Mouse (Mus musculus) myocyte (in vitro differentiated cells): ENCODE results near the gene Axin1. TPM values are rescaled to one million over a fixed set of nuclear protein-coding genes. Genes with fewer than 3 reads are reported as not detected.

Source experiments
- H3K27me3 ChIP-seq: one replicate; pipeline ENCODE4 v1.6.1; 2011; ENCODE audit not compliant: control insufficient read depth, insufficient read depth, insufficient read length
- H3K36me3 ChIP-seq: one replicate; pipeline ENCODE4 v1.6.1; 2011; ENCODE audit not compliant: control insufficient read depth, insufficient read depth
- H3K4me2 ChIP-seq: one replicate; pipeline ENCODE4 v1.6.1; 2011; ENCODE audit warnings: low read depth, control low read depth
- H3K4me3 ChIP-seq: one replicate; pipeline ENCODE4 v1.5.1; 2011; ENCODE audit warnings: mild to moderate bottlenecking, control low read depth, moderate library complexity
- H3K79me2 ChIP-seq: one replicate; pipeline ENCODE4 v1.6.1; 2011; ENCODE audit not compliant: control insufficient read depth, insufficient read depth
- H3ac ChIP-seq: one replicate; pipeline ENCODE4 v1.6.1; 2011; ENCODE audit not compliant: control insufficient read depth, insufficient read length
- CEBPB ChIP-seq: IDR thresholded peaks from 2 replicates; pipeline ENCODE4 v1.6.1; 2011; ENCODE audit warnings: mild to moderate bottlenecking, moderate library complexity; ENCODE audit not compliant: poor library complexity, insufficient read depth, severe bottlenecking
- E2F4 ChIP-seq: IDR thresholded peaks from one replicate; pipeline ENCODE4 v1.6.1; 2011; ENCODE audit warnings: mild to moderate bottlenecking, control low read depth, moderate library complexity; ENCODE audit not compliant: insufficient read depth
- MAX ChIP-seq: IDR thresholded peaks from one replicate; pipeline ENCODE4 v1.6.1; 2011; ENCODE audit warnings: low read depth, mild to moderate bottlenecking, control low read depth
- MYOD1 ChIP-seq, 3 experiments: IDR thresholded peaks; one replicate each; pipeline ENCODE4 v1.6.1; 2011; ENCODE audit warnings: control low read depth in 2 of 3, low read depth in 2 of 3, mild to moderate bottlenecking in 2 of 3, moderate library complexity in 1 of 3; ENCODE audit not compliant: insufficient read length in 2 of 3, control insufficient read depth in 1 of 3
- MYOG ChIP-seq, 3 experiments: IDR thresholded peaks; one replicate each; pipeline ENCODE4 v1.6.1; 2011; ENCODE audit warnings: control low read depth in 2 of 3, low read depth in 2 of 3, mild to moderate bottlenecking in 2 of 3; ENCODE audit not compliant: insufficient read length in 2 of 3, control insufficient read depth in 1 of 3, insufficient read depth in 1 of 3
- POLR2A ChIP-seq: IDR thresholded peaks from one replicate; pipeline ENCODE4 v1.6.1; 2011; ENCODE audit warnings: low read depth, mild to moderate bottlenecking, control low read depth, moderate library complexity; ENCODE audit not compliant: insufficient read length
- POLR2AphosphoS2 ChIP-seq: IDR thresholded peaks from one replicate; pipeline ENCODE4 v1.6.1; 2011; ENCODE audit warnings: low read depth, control low read depth; ENCODE audit not compliant: insufficient read length
- REST ChIP-seq: IDR thresholded peaks from one replicate; pipeline ENCODE4 v1.6.1; 2011; ENCODE audit warnings: mild to moderate bottlenecking, control low read depth, moderate library complexity; ENCODE audit not compliant: insufficient read depth, insufficient read length
- SRF ChIP-seq: IDR thresholded peaks from one replicate; pipeline ENCODE4 v1.6.1; 2011; ENCODE audit warnings: low read depth; ENCODE audit not compliant: control insufficient read depth, insufficient read length
- TCF12 ChIP-seq: IDR thresholded peaks from one replicate; pipeline ENCODE4 v1.6.1; 2011; ENCODE audit warnings: mild to moderate bottlenecking, control low read depth; ENCODE audit not compliant: poor library complexity, insufficient read depth, severe bottlenecking
- TCF3 ChIP-seq: IDR thresholded peaks from one replicate; pipeline ENCODE4 v1.6.1; 2011; ENCODE audit warnings: low read depth, control low read depth; ENCODE audit not compliant: insufficient read length
- USF1 ChIP-seq: IDR thresholded peaks from one replicate; pipeline ENCODE4 v1.6.1; 2011; ENCODE audit warnings: low read depth, mild to moderate bottlenecking, control low read depth, moderate library complexity
- polyA plus RNA-seq: library from polyadenylated mRNA; unstranded; fragments of >200 nt; fragmentation: generic; extraction: Trizol; gene quantifications from one replicate; pipeline ENCODE4 v1.2.1, GENCODE M21; 2012; ENCODE audit warnings: missing spikeins

The Axin1 gene
- polyA plus RNA-seq, 1 experiment: 26.5 TPM

- Histone ChIP-seq H3K27me3 (no peaks in the 10 kb centered on the region), H3K4me2 (peak overlapping the region; percentile 72), H3ac (no peak overlapping the region), H3K79me2 (peaks cover 3% of the 10 kb centered on the region), H3K4me3 (no peak overlapping the region), H3K36me3 (no peaks in the 10 kb centered on the region)
- no peak for TF ChIP-seq TCF3
- TF ChIP-seq MYOD1 (IDR thresholded peaks at IDR 0.05; ENCODE audit: control insufficient read depth in 1 of 3, insufficient read length in 2 of 3, low read depth in 2 of 3): no peak
- TF ChIP-seq MAX: no peak
- TF ChIP-seq USF1: no peak
- TF ChIP-seq SRF: no peak
- TF ChIP-seq CEBPB: no peak
- no peak for TF ChIP-seq POLR2A
- TF ChIP-seq REST: no peak
- TF ChIP-seq E2F4: no peak
- TF ChIP-seq MYOG (IDR thresholded peaks at IDR 0.05; ENCODE audit: control insufficient read depth in 1 of 3, insufficient read depth in 1 of 3, insufficient read length in 2 of 3, low read depth in 2 of 3): no peak
- no peak for TF ChIP-seq POLR2AphosphoS2
- no peak for TF ChIP-seq TCF12
Measured at GRCm38 (mm10) chr17:26240120-26240790, 101.8 kb downstream of the Axin1 start.

- H3ac ChIP-seq: no peak overlapping the region
- peaks cover 3% of the 10 kb centered on the region for H3K79me2 ChIP-seq
- H3K4me2 ChIP-seq: peak overlapping the region; percentile 72
- no peak overlapping the region for H3K4me3 ChIP-seq
- no peaks in the 10 kb centered on the region for H3K36me3 ChIP-seq
- TF ChIP-seq REST (no peak), MYOD1 (IDR thresholded peaks at IDR 0.05; ENCODE audit: control insufficient read depth in 1 of 3, insufficient read length in 2 of 3, low read depth in 2 of 3) (peak in 2 of 3 experiments; percentile 9 to 68), CEBPB (no peak), POLR2A (no peak), USF1 (no peak), MYOG (IDR thresholded peaks at IDR 0.05; ENCODE audit: control insufficient read depth in 1 of 3, insufficient read depth in 1 of 3, insufficient read length in 2 of 3, low read depth in 2 of 3) (peak in 1 of 3 experiments; percentile 18), TCF3 (no peak), MAX (no peak)
- no peaks in the 10 kb centered on the region for H3K27me3 ChIP-seq
Measured at GRCm38 (mm10) chr17:26240990-26241389, 102.5 kb downstream of the Axin1 start.

GRCm38 (mm10) chr17:26243471-26244100 lies 105.1 kb downstream of the Axin1 start:
- H3K36me3 ChIP-seq: no peaks in the 10 kb centered on the region
- peak overlapping the region; percentile 77 for H3K4me3 ChIP-seq
- TF ChIP-seq POLR2AphosphoS2 (no peak), MYOD1 (IDR thresholded peaks at IDR 0.05; ENCODE audit: control insufficient read depth in 1 of 3, insufficient read length in 2 of 3, low read depth in 2 of 3) (no peak), MAX (no peak), MYOG (IDR thresholded peaks at IDR 0.05; ENCODE audit: control insufficient read depth in 1 of 3, insufficient read depth in 1 of 3, insufficient read length in 2 of 3, low read depth in 2 of 3) (no peak)
- peak overlapping the region; percentile 77 for H3K4me2 ChIP-seq
- H3ac ChIP-seq: peak overlapping the region; percentile 60
- H3K79me2 ChIP-seq: peaks cover 3% of the 10 kb centered on the region
- no peaks in the 10 kb centered on the region for H3K27me3 ChIP-seq

GRCm38 (mm10) chr17:26244101-26244841 lies 105.8 kb downstream of the Axin1 start, which contains the start of gene Fam234a:
Fam234a (minus strand) TSS chr17:26244242.
- H3K36me3 ChIP-seq: no peaks in the 10 kb centered on the region
- peak within 1 kb of the TSS; percentile 77 for H3K4me3 ChIP-seq
- no peaks in the 10 kb centered on the region for H3K27me3 ChIP-seq
- H3ac ChIP-seq: peak within 1 kb of the TSS; percentile 60
- peak within 1 kb of the TSS; percentile 99 for H3K4me2 ChIP-seq
- H3K79me2 ChIP-seq: peaks cover 3% of the 10 kb centered on the region
- TF ChIP-seq TCF3 (no peak), POLR2AphosphoS2 (peak; percentile 76), E2F4 (no peak), USF1 (no peak), MAX (no peak), POLR2A (peak; percentile 77), REST (no peak), CEBPB (no peak), MYOD1 (IDR thresholded peaks at IDR 0.05; ENCODE audit: control insufficient read depth in 1 of 3, insufficient read length in 2 of 3, low read depth in 2 of 3) (peak in 1 of 3 experiments; percentile 16), TCF12 (no peak), MYOG (IDR thresholded peaks at IDR 0.05; ENCODE audit: control insufficient read depth in 1 of 3, insufficient read depth in 1 of 3, insufficient read length in 2 of 3, low read depth in 2 of 3) (peak in 1 of 3 experiments; percentile 17), SRF (no peak)

Other genes with a start within 250 kb of the Axin1 start
- gene Rab40c, start 219.0 kb upstream of the Axin1 start, polyA plus RNA-seq: 18.3 TPM
- 46.3 TPM for gene Pigq, start 193.8 kb upstream of the Axin1 start, polyA plus RNA-seq
- gene Nhlrc4, start 193.7 kb upstream of the Axin1 start, polyA plus RNA-seq: 0.17 TPM
- 0.02 TPM for gene A930017K11Rik, start 186.1 kb upstream of the Axin1 start, polyA plus RNA-seq
- gene Capn15, start 152.9 kb upstream of the Axin1 start, polyA plus RNA-seq: 7.2 TPM
- gene Rab11fip3, start 69.1 kb upstream of the Axin1 start, polyA plus RNA-seq: 19.7 TPM
- 8.3 TPM for gene Decr2, start 48.4 kb upstream of the Axin1 start, polyA plus RNA-seq
- 23.9 TPM for gene Nme4, start 43.1 kb upstream of the Axin1 start, polyA plus RNA-seq
- 1.5 TPM for gene Tmem8, start 25.4 kb upstream of the Axin1 start, polyA plus RNA-seq
- gene Mrpl28, start 15.2 kb upstream of the Axin1 start, polyA plus RNA-seq: 145 TPM
- 0.05 TPM for gene Pdia2, start 60.4 kb downstream of the Axin1 start, polyA plus RNA-seq
- gene Rgs11, start 64.3 kb downstream of the Axin1 start, polyA plus RNA-seq: 0.62 TPM
- 12.6 TPM for gene Arhgdig, start 69.1 kb downstream of the Axin1 start, polyA plus RNA-seq
- 65.4 TPM for gene Fam234a, start 105.6 kb downstream of the Axin1 start, polyA plus RNA-seq
- 25.1 TPM for gene Luc7l, start 114.2 kb downstream of the Axin1 start, polyA plus RNA-seq